Mouse (Mus musculus): Measurements from ENCODE around the gene Ptpn3.
"Not testable (repeated sequence)": the region's sequence is repeated elsewhere in the genome, so short reads cannot be mapped to it uniquely, and the experiment has no call there.

The Ptpn3 gene

GRCm38 (mm10) chr4:57299701-57300468 lies 1.8 kb downstream of the Ptpn3 start:
- DNase-seq (ENCODE audit: low spot score in 2 of 2) = peak in 1 of 2 experiments; percentile 37

GRCm38 (mm10) chr4:57299308-57299700 lies 2.3 kb downstream of the Ptpn3 start:
- DNase-seq (ENCODE audit: low spot score in 2 of 2) = peak in 1 of 2 experiments; percentile 35

- no peak for DNase-seq (ENCODE audit: low spot score in 2 of 2)
These were observed 3.5 kb downstream of the Ptpn3 start for GRCm38 (mm10) chr4:57298181-57298580.

GRCm38 (mm10) chr4:57294971-57295656 lies 6.5 kb downstream of the Ptpn3 start:
- DNase-seq (ENCODE audit: low spot score in 2 of 2) = no peak

GRCm38 (mm10) chr4:57292670-57293069 lies 9.0 kb downstream of the Ptpn3 start:
- no peak for DNase-seq (ENCODE audit: low spot score in 2 of 2)

- DNase-seq (ENCODE audit: low spot score in 2 of 2) = no peak
These were observed 11.6 kb downstream of the Ptpn3 start for GRCm38 (mm10) chr4:57290049-57290448.

- DNase-seq (ENCODE audit: low spot score in 2 of 2) = no peak
These were observed 13.8 kb downstream of the Ptpn3 start for GRCm38 (mm10) chr4:57287808-57288207.

- no peak for DNase-seq (ENCODE audit: low spot score in 2 of 2)
These were observed 16.4 kb downstream of the Ptpn3 start for GRCm38 (mm10) chr4:57285251-57285650.

GRCm38 (mm10) chr4:57283189-57283588 lies 18.4 kb downstream of the Ptpn3 start:
- no peak for DNase-seq (ENCODE audit: low spot score in 2 of 2)

GRCm38 (mm10) chr4:57282630-57283029 lies 19.0 kb downstream of the Ptpn3 start:
- no peak for DNase-seq (ENCODE audit: low spot score in 2 of 2)

- DNase-seq (ENCODE audit: low spot score in 2 of 2) = no peak
These were observed 19.5 kb downstream of the Ptpn3 start for GRCm38 (mm10) chr4:57282179-57282578.

GRCm38 (mm10) chr4:57280888-57281287 lies 20.7 kb downstream of the Ptpn3 start:
- DNase-seq (ENCODE audit: low spot score in 2 of 2) = no peak

GRCm38 (mm10) chr4:57279229-57279628 lies 22.4 kb downstream of the Ptpn3 start:
- no peak for DNase-seq (ENCODE audit: low spot score in 2 of 2)

GRCm38 (mm10) chr4:57278812-57279211 lies 22.8 kb downstream of the Ptpn3 start:
- DNase-seq (ENCODE audit: low spot score in 2 of 2) = no peak

GRCm38 (mm10) chr4:57277671-57278070 lies 24.0 kb downstream of the Ptpn3 start:
- no peak for DNase-seq (ENCODE audit: low spot score in 2 of 2)

GRCm38 (mm10) chr4:57275116-57275743 lies 26.4 kb downstream of the Ptpn3 start:
- peak in 1 of 2 experiments; percentile 56 for DNase-seq (ENCODE audit: low spot score in 2 of 2)

- no peak for DNase-seq (ENCODE audit: low spot score in 2 of 2)
These were observed 27.8 kb downstream of the Ptpn3 start for GRCm38 (mm10) chr4:57273532-57274502.

- DNase-seq (ENCODE audit: low spot score in 2 of 2) = no peak
These were observed 30.6 kb downstream of the Ptpn3 start for GRCm38 (mm10) chr4:57270991-57271390.

GRCm38 (mm10) chr4:57270489-57270888 lies 31.1 kb downstream of the Ptpn3 start:
- DNase-seq (ENCODE audit: low spot score in 2 of 2) = not testable (repeated sequence)

GRCm38 (mm10) chr4:57269344-57269743 lies 32.3 kb downstream of the Ptpn3 start:
- no peak for DNase-seq (ENCODE audit: low spot score in 2 of 2)

- no peak for DNase-seq (ENCODE audit: low spot score in 2 of 2)
These were observed 33.3 kb downstream of the Ptpn3 start for GRCm38 (mm10) chr4:57268330-57268729.
